Mouse (Mus musculus) cerebellum, adult 2 months (tissue): ENCODE data around the gene Larp6. TPM values are rescaled to one million over a fixed set of nuclear protein-coding genes. Genes with fewer than 3 reads are reported as not detected.

Source experiments
- DNase-seq, 2 experiments: peaks; one replicate each; pipeline ENCODE4 v3.0.0; 2021
- H3K27ac ChIP-seq: fragments of 200-500 bp; 2 replicates; pipeline ENCODE4 v1.5.1; 2012; ENCODE audit warnings: low read length, control low read depth, inconsistent platforms; ENCODE audit not compliant: insufficient read depth
- H3K27me3 ChIP-seq: fragments of 200-500 bp; 2 replicates; pipeline ENCODE4 v1.6.1; 2012; ENCODE audit warnings: inconsistent platforms, mild to moderate bottlenecking, low read length, moderate library complexity; ENCODE audit not compliant: control insufficient read depth, insufficient read depth
- H3K4me1 ChIP-seq: fragments of 200-500 bp; 2 replicates; pipeline ENCODE4 v1.6.1; 2011; ENCODE audit warnings: low read length; ENCODE audit not compliant: control insufficient read depth, insufficient read depth
- H3K4me3 ChIP-seq: fragments of 200-500 bp; replicated peaks from 2 replicates; pipeline ENCODE3; 2011; ENCODE audit warnings: mild to moderate bottlenecking, low read depth, low read length, control low read depth; ENCODE audit not compliant: insufficient read depth
- CTCF ChIP-seq: fragments of 200-500 bp; IDR thresholded peaks from 2 replicates; pipeline ENCODE4 v1.5.1; 2011; ENCODE audit warnings: low read depth, mild to moderate bottlenecking, control low read depth, low read length, moderate library complexity, borderline replicate concordance; ENCODE audit not compliant: insufficient read depth
- POLR2A ChIP-seq: fragments of 200-500 bp; IDR thresholded peaks from 2 replicates; pipeline ENCODE4 v1.6.1; 2011; ENCODE audit warnings: low read length, control low read depth, borderline replicate concordance; ENCODE audit not compliant: insufficient read depth
- WGBS: fragments of 180-500 bp; shearing (Covaris S2); methylation state at CpG from one replicate; pipeline ENCODE4 v1.1.7; 2018; 5-methylcytosine and 5-hydroxymethylcytosine counted together
- polyA plus RNA-seq: library from polyadenylated mRNA; depleted of rRNA; stranded (reverse); fragments of >200 nt; gene quantifications from 2 replicates; pipeline ENCODE4 v1.2.3, GENCODE M21; 2012; rRNA removed

Larp6 gene
- 44.9 and 46.0 TPM in 2 replicates for polyA plus RNA-seq

DNA sequence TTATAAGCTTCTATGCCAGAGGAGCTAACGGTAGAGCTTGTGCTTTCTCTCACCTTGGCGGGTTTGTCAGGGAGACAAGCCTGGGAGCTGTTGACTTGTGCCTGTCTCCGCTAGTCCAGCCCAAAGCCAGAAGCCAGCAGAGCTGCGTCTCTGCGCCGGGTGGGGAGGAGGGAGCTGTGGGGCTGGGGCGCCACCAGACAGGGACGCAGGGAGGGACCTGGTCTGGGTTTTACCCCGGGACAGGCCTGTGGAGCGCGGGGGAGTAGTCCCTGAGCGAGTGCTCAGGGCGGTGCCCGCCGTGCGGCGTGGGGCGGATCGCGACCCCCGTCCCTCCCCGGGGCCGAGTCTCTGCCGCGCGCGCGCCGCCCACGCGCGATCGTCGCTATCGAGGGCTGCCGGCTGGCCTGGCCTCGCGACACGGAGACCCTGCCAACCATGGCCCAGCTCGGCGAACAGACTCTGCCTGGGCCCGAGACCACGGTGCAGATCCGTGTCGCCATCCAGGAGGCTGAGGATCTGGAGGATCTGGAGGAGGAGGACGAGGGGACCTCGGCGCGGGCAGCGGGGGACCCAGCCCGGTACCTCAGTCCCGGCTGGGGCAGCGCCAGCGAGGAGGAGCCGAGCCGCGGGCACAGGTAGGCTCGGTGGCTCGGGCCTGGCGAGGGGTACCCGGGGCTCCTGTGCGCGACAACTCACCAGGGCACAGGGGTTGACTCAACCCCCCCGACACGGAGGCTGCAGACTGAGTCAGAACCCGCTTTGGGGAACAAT is at the start of gene Larp6:
Gene Larp6, plus strand, starts transcription at position 219 of the 771 bp plus-strand sequence.
- no peaks in the 10 kb centered on the region for H3K27me3 ChIP-seq
- peak; percentile 77; the same call in 1 of the 2 replicates for TF ChIP-seq POLR2A
- TF ChIP-seq CTCF = no peak
- H3K4me3 ChIP-seq = peak within 1 kb of the TSS; percentile 76
- peaks cover 6% of the 10 kb centered on the region; the same call in 1 of the 2 replicates for H3K4me1 ChIP-seq
- DNase-seq = peak; percentile 83 to 87
- 1% methylated on average over 66 of the region's 66 CpGs for WGBS
- peak within 1 kb of the TSS; percentile 99 for H3K27ac ChIP-seq

DNA sequence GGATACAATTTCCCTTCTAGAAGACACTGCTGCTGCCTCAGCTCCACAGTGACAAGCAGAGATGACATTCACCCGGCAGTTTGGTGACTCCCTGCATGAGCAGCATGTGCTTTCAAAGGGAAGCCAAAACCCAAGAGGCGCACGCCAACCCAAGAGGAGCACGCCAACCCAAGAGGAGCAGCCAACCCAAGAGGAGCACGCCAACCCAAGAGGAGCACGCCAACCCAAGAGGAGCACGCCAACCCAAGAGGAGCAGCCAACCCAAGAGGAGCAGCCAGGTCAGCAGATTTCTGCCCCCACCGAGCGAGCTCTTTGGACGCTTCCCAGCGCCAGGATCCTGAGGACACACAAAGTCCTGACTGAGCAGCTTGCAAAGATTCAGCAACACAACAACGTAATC is 48.4 kb upstream of the Larp6 start:
- Histone ChIP-seq H3K4me3 (no peak overlapping the region), H3K27ac (peak overlapping the region; percentile 5; the same call in 1 of the 2 replicates), H3K4me1 (peaks cover 41% of the 10 kb centered on the region), H3K27me3 (no peaks in the 10 kb centered on the region)
- peak; percentile 93 to 96 for DNase-seq
- 2% methylated on average over 12 of the region's 12 CpGs for WGBS
- TF ChIP-seq CTCF (no peak), POLR2A (0 out of 2 replicates have a peak, but pooled peaks have one; percentile 20)

DNA sequence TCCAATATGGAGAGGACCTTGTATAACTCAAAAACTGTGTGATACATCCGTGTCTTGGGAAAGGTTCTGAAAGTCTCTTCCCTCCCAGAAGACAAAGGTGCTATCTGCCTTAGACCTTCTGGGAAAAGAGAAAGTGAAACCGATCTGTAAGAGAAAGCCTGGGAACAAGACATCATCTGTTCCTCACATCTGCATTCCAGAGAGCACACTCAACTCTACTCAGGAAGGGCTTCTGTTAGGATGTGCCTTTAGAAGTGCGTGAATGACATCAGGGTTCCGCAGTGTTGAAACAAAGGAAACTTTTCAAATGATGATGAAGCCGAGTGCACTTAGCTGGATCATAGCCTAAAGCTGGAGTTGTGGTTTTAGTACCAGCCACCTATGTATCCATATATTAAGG is 47.9 kb upstream of the Larp6 start:
- 58% methylated on average over 5 of the region's 5 CpGs for WGBS
- peaks cover 41% of the 10 kb centered on the region for H3K4me1 ChIP-seq
- TF ChIP-seq POLR2A = no peak
- TF ChIP-seq CTCF = no peak
- H3K4me3 ChIP-seq = no peak overlapping the region
- peak overlapping the region; percentile 5; the same call in 1 of the 2 replicates for H3K27ac ChIP-seq
- DNase-seq = no peak
- no peaks in the 10 kb centered on the region for H3K27me3 ChIP-seq

DNA sequence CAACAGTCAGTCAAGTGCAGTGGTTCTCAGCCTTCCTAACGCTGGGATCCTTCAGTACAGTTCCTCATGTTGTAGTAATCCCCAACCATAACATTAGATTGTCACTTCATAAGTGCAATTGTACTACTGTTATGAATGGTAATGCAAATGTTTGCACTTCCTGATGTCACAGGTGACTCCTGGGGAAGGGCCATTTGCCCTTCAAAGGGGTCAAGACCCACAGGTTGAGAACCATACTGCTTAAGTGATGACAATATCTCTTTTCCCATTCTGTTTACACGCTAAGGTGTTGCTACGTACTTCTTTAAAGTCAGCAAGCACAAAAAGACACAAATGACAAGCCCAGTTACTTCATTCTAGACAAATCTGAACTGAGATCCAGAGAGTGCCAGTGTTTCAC is 47.3 kb upstream of the Larp6 start:
- Histone ChIP-seq H3K4me3 (no peak overlapping the region), H3K27ac (no peak overlapping the region), H3K27me3 (no peaks in the 10 kb centered on the region), H3K4me1 (peaks cover 41% of the 10 kb centered on the region)
- 97% methylated on average over 3 of the region's 3 CpGs for WGBS
- TF ChIP-seq POLR2A (no peak), CTCF (no peak)
- no peak for DNase-seq

DNA sequence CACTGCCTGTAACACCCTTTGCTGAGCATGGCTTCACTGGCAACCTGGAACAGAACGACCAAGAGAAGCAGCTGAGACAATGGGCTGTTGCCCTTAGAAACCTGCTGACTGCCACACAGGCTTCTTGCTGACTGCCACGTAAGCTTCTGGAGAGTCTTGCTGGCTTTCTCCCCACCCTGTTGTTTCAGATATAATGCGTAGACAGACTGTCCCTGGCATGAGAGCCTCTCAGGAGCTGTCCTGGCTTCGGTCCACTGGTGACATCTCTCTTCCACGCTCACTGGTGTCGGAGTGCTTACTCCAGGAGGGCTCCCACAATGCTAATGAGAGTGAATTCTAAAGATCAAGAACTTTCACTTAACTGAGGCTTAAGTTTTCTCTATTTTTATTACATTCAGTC is 43.9 kb upstream of the Larp6 start:
- Histone ChIP-seq H3K27me3 (no peaks in the 10 kb centered on the region), H3K27ac (no peak overlapping the region), H3K4me3 (no peak overlapping the region), H3K4me1 (peaks cover 30% of the 10 kb centered on the region)
- TF ChIP-seq CTCF = no peak
- no peak for TF ChIP-seq POLR2A
- peak; percentile 66 to 82 for DNase-seq
- WGBS = 8% methylated on average over 6 of the region's 6 CpGs

DNA sequence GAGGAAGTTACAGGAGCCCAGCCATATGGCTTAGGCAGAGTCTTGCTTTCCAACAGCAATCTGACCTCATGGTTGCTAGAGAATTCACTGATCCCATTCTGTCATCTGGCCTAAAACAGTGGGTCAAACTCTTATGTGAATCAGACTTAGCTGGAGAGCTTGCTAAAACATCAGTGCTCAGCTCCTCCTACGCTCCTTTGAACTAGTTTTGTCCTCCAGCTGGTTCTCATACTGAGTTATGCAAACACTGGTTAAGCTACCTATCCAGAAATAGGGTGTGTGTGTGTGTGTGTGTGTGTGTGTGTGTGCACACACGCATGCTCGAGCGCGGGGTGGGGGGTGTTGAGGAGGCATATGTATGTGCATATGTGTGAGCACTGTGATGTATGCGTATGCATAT is 40.2 kb upstream of the Larp6 start:
- TF ChIP-seq POLR2A (no peak), CTCF (no peak)
- WGBS = 95% methylated on average over 6 of the region's 6 CpGs
- DNase-seq = no peak
- peaks cover 14% of the 10 kb centered on the region for H3K4me1 ChIP-seq
- H3K4me3 ChIP-seq = no peak overlapping the region
- no peak overlapping the region for H3K27ac ChIP-seq
- no peaks in the 10 kb centered on the region for H3K27me3 ChIP-seq

DNA sequence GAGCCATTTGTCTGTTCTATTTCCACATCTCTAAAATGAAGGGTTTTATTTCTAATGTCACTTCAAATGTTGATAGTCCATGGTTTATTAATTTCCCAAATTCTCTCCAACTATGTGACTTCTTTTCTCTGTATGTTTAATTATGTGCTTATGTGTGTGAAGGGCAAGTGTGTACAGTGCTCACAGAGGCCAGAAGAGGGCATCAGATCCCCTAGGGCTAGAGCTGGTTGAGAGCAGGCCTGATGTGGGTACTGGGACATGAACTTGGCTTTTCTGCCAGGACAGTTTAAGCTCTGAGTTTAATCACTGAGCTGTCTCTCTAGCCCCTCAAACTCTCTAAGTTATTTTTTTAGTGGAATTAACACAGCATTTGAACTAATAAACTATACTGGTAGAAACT is 38.0 kb upstream of the Larp6 start:
- Histone ChIP-seq H3K4me3 (no peak overlapping the region), H3K27ac (no peak overlapping the region), H3K4me1 (peaks cover 3% of the 10 kb centered on the region; the same call in 1 of the 2 replicates), H3K27me3 (no peaks in the 10 kb centered on the region)
- peak in 1 of 2 experiments; percentile 25 for DNase-seq
- TF ChIP-seq CTCF (peak; percentile 36; the same call in 1 of the 2 replicates), POLR2A (no peak)

DNA sequence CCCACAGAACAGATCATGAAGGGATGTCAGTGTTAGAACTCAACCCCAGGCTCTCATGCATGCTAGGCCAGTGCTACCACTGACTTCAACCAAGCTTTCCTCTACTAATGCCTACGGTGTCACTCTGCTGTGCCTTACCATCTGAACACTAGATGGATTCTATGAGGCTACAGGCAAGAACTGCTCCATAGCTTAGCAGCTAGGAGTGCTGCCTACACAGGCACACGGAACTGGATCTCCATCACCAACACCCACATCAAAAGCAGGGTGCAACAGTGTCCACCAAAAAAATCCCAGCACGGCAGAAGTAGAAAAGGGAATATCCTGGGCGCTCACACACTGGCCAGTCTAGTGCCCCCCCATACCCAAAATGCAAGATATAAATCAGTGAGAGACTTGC is 36.4 kb upstream of the Larp6 start:
- H3K4me3 ChIP-seq = no peak overlapping the region
- TF ChIP-seq CTCF (no peak), POLR2A (no peak)
- no peak overlapping the region for H3K27ac ChIP-seq
- no peak for DNase-seq
- peaks cover 3% of the 10 kb centered on the region; the same call in 1 of the 2 replicates for H3K4me1 ChIP-seq
- WGBS = 91% methylated on average over 4 of the region's 4 CpGs
- H3K27me3 ChIP-seq = no peaks in the 10 kb centered on the region
